Mouse (Mus musculus): ENCODE results near the gene Gm21830. TPM values are rescaled to one million over a fixed set of nuclear protein-coding genes. Genes with fewer than 3 reads are reported as not detected.
"Not testable (repeated sequence)": the region's sequence is repeated elsewhere in the genome, so short reads cannot be mapped to it uniquely, and the experiment has no call there.

The Gm21830 gene
- not detected for polyA plus RNA-seq (2017; shearing (Covaris generic))

GRCm38 (mm10) chr2:67413425-67413824, at the start of gene Gm21830:
Gm21830 (plus strand) TSS chr2:67413725.
- not testable (repeated sequence) for ATAC-seq

GRCm38 (mm10) chr2:67364506-67364905, 49.0 kb upstream of the Gm21830 start:
- ATAC-seq: no peak

DNA sequence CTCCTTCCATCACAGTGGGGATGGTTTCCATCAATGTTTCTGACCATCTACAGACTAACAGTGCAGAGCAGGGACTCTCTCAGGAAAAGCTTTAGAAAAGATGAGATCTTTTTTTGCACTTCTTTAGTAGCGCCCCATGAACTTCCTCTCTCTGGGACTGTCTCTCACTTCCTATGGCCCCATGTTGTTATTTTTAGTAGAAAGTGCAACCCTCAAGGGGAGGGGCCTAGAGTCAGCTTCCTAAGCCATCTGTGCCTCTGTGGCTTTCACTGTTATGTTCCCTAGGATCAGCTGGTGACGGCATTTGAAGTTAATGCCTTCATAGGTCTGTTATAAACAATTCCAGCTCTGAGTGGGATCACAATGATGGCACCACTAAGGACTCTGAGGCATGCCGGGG, 35.0 kb upstream of the Gm21830 start:
- ATAC-seq: no peak

GRCm38 (mm10) chr2:67420853-67421252, 7.3 kb downstream of the Gm21830 start:
- no peak for ATAC-seq

DNA sequence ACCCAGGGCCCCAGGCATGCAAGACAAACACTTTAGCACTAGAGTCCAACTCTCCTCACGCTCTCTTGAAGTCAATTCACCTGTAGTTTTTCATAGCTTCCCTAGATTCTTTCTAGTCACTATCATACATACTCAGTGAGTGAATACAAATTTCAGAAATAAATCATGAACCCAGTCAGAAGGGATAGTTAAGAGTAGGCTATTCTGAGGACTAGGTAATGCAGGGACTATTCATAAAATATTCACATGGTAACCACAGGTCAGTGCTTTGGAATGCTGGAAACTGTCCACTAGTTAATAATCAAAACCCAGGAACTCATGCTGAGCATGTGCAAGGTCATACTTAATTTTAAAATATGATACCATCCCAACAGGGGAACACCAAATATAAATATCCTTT, 9.3 kb downstream of the Gm21830 start:
- no peak for ATAC-seq

- no peak for ATAC-seq
These were observed 19.6 kb downstream of the Gm21830 start, which contains the start of gene Gm26727 for GRCm38 (mm10) chr2:67433081-67433480. Gm26727 (minus strand) TSS chr2:67433181.

DNA sequence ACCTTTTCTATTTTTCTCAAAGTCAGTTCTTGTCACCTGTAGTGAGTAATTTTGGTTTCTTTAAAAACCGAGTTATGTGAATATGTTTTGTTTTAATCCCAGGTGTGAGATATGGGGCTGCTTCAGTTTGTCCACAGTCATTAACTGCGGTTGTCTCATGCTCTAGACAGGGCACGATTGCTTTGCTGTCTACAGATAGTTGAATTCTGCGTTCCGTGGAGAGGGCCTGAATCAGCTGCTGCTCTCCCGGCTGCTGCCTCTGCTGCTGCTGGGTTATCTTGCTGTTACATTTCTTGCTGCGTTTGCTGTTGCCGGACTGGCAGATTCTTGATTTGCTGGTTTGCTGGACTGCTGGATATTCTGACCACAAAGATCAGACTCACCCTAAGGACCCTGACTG, 24.8 kb downstream of the Gm21830 start:
- no peak for ATAC-seq

DNA sequence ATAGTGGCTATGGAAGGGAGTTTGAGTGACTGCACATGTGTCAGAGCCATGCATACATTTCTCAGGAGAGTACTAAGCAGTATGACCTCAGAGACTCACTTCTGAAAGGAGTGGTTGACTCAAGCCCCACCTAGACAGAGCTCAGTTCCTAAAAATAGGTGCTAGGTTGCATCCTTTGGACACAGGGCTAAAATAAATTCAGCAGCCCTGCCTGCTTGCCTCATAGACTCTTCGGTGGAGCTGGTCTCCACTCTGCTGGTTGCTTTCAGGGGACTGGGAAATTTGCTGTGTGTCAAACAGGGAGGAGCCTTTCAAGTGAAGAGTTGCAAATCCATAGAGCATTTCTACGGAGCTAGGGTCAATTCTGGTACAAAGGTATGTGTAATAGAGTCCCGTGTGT, 32.3 kb downstream of the Gm21830 start, which contains the start of gene Xirp2:
TSS of gene Xirp2 (plus strand) at position 223 of the 400 bp plus-strand sequence.
- ATAC-seq: no peak

DNA sequence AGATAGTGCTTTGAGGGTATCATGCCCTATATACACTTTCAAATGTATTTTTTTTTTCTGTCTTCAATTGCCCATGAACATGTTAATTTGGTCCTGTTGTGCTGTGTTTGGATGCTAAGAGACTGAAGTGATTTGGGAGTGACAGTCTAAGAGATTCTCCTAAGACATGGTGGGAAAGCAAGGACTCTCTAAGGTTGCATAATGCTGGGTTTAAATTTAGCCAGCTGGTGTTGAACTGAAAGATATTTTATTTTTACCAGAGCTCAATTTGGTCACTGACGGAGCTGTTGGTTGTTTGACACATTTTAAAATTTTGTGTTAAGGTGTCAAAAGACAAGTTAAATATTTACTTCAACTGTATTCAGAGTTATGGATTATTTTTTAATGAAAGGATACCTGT, 33.2 kb downstream of the Gm21830 start:
- no peak for ATAC-seq

GRCm38 (mm10) chr2:67447206-67447605, 33.7 kb downstream of the Gm21830 start:
- no peak for ATAC-seq

- ATAC-seq: no peak
These were observed 47.3 kb downstream of the Gm21830 start for GRCm38 (mm10) chr2:67460857-67461256.

- no peak for ATAC-seq
These were observed 53.5 kb downstream of the Gm21830 start for GRCm38 (mm10) chr2:67467036-67467435.

DNA sequence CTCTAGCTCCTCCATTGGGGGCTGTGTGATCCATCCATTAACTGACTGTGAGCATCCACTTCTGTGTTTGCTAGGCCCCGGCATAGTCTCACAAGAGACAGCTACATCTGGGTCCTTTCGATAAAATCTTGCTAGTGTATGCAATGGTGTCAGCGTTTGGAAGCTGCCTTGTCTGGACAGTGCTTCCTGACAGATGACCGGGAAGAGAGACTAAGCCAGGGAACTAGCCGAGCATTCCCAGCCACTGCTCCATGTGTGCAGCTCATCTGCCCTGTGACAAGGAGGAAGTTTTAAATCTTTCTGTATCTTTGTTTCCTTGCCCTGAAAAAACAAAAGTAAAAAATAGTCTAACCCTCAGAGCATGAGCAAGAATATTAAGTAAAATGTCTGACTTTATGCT, 56.5 kb downstream of the Gm21830 start:
- ATAC-seq: not testable (repeated sequence)

- ATAC-seq: no peak
These were observed 64.2 kb downstream of the Gm21830 start for GRCm38 (mm10) chr2:67477753-67478152.

GRCm38 (mm10) chr2:67481051-67481450, 67.5 kb downstream of the Gm21830 start:
- ATAC-seq: no peak

Other genes with a start within 250 kb of the Gm21830 start
- gene Gm26727, start 19.5 kb downstream of the Gm21830 start, polyA plus RNA-seq (2017; shearing (Covaris generic)): not detected
- not detected for gene Xirp2, start 32.3 kb downstream of the Gm21830 start, polyA plus RNA-seq (2017; shearing (Covaris generic))
- gene B3galt1, start 152.1 kb downstream of the Gm21830 start, polyA plus RNA-seq (2017; shearing (Covaris generic)): under 1 TPM in 2 of 3 experiments, not detected in 1; 0.19 to 0.86 TPM